Mouse (Mus musculus): ENCODE data around the gene Triap1. TPM values are rescaled to one million over a fixed set of nuclear protein-coding genes. Genes with fewer than 3 reads are reported as not detected.
"Not testable (repeated sequence)": the region's sequence is repeated elsewhere in the genome, so short reads cannot be mapped to it uniquely, and the experiment has no call there.

Gene Triap1
- polyA plus RNA-seq, 1 experiment from 2014 or later = 63.3 TPM

GRCm38 (mm10) chr5:115373441-115374203 is 32.6 kb downstream of the Triap1 start:
- TF ChIP-seq EP300 (optimal IDR thresholded peaks at IDR 0.05) (no peak), CTCF (IDR thresholded peaks at IDR 0.05; ENCODE audit: low read depth) (no peak)
- Histone ChIP-seq H3K36me3 (ENCODE audit: control insufficient read depth, insufficient read depth, low read length) (no peaks in the 10 kb centered on the region), H3K4me2 (replicated peaks; ENCODE audit: low read depth) (peak overlapping the region; percentile 28; the same call in 1 of the 2 replicates), H3K27me3 (ENCODE audit: control insufficient read depth, insufficient read depth, low read length) (no peaks in the 10 kb centered on the region), H3K4me1 (replicated peaks; ENCODE audit: control insufficient read depth, insufficient read depth) (no peaks in the 10 kb centered on the region), H3K4me3 (ENCODE audit: low read depth, low read length) (no peak overlapping the region), H3K27ac (replicated peaks) (no peak overlapping the region), H3K9ac (ENCODE audit: low read length) (0 out of 2 replicates have a peak overlapping the region, but pooled peaks have one; percentile 2), H3K9me3 (ENCODE audit: control insufficient read depth, low read length) (no peaks in the 10 kb centered on the region)
- ATAC-seq (ENCODE audit: low FRiP score, low TSS enrichment) = no peak
- no peak for DNase-seq (ENCODE audit: low spot score)
- WGBS = 32% methylated on average over 26 of the region's 26 CpGs

- no peak overlapping the region for H3K4me3 ChIP-seq (ENCODE audit: low read depth, low read length)
- no peaks in the 10 kb centered on the region for H3K36me3 ChIP-seq (ENCODE audit: control insufficient read depth, insufficient read depth, low read length)
- no peaks in the 10 kb centered on the region for H3K9me3 ChIP-seq (ENCODE audit: control insufficient read depth, low read length)
- H3K4me1 ChIP-seq (replicated peaks; ENCODE audit: control insufficient read depth, insufficient read depth) = no peaks in the 10 kb centered on the region
- no peak for DNase-seq (ENCODE audit: low spot score)
- 30% methylated on average over 11 of the region's 11 CpGs for WGBS
- H3K27me3 ChIP-seq (ENCODE audit: control insufficient read depth, insufficient read depth, low read length) = no peaks in the 10 kb centered on the region
- no peak for ATAC-seq (ENCODE audit: low FRiP score, low TSS enrichment)
- peak overlapping the region; percentile 28; the same call in 1 of the 2 replicates for H3K4me2 ChIP-seq (replicated peaks; ENCODE audit: low read depth)
- H3K9ac ChIP-seq (ENCODE audit: low read length) = 0 out of 2 replicates have a peak overlapping the region, but pooled peaks have one; percentile 2
- no peak overlapping the region for H3K27ac ChIP-seq (replicated peaks)
- TF ChIP-seq CTCF (IDR thresholded peaks at IDR 0.05; ENCODE audit: low read depth) (no peak), EP300 (optimal IDR thresholded peaks at IDR 0.05) (no peak)
Observed at GRCm38 (mm10) chr5:115374204-115374820, 33.3 kb downstream of the Triap1 start.

GRCm38 (mm10) chr5:115375436-115375835 is 34.4 kb downstream of the Triap1 start:
- Histone ChIP-seq H3K36me3 (ENCODE audit: control insufficient read depth, insufficient read depth, low read length) (no peaks in the 10 kb centered on the region), H3K4me3 (ENCODE audit: low read depth, low read length) (no peak overlapping the region), H3K27ac (replicated peaks) (no peak overlapping the region), H3K9me3 (ENCODE audit: control insufficient read depth, low read length) (no peaks in the 10 kb centered on the region), H3K9ac (ENCODE audit: low read length) (no peak overlapping the region), H3K27me3 (ENCODE audit: control insufficient read depth, insufficient read depth, low read length) (no peaks in the 10 kb centered on the region), H3K4me1 (replicated peaks; ENCODE audit: control insufficient read depth, insufficient read depth) (no peaks in the 10 kb centered on the region), H3K4me2 (replicated peaks; ENCODE audit: low read depth) (no peak overlapping the region)
- TF ChIP-seq EP300 (optimal IDR thresholded peaks at IDR 0.05) (no peak), CTCF (IDR thresholded peaks at IDR 0.05; ENCODE audit: low read depth) (peak; percentile 41)
- ATAC-seq (ENCODE audit: low FRiP score, low TSS enrichment) = no peak
- 84% methylated on average over 2 of the region's 2 CpGs for WGBS
- no peak for DNase-seq (ENCODE audit: low spot score)

DNA sequence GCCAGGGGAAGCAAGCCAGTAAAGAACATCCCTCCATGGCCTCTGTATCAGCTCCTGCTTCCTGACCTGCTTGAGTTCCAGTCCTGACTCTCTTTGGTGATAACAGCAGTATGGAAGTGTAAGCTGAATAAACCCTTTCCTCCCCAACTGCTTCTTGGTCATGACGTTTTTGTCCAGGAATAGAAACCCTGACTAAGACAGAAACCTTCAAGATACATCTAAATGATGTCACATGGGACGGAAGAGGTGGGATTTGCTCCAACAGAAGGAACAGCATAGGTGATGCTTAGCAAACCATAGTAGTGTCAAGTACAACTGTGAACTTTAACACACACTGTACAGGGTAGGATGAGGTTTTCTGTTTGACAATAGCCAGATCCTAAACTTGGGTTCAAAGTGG is 37.9 kb downstream of the Triap1 start:
- not testable (repeated sequence) for H3K4me1 ChIP-seq (replicated peaks; ENCODE audit: control insufficient read depth, insufficient read depth); H3K4me2 ChIP-seq (replicated peaks; ENCODE audit: low read depth); H3K9ac ChIP-seq (ENCODE audit: low read length); H3K27me3 ChIP-seq (ENCODE audit: control insufficient read depth, insufficient read depth, low read length); ATAC-seq (ENCODE audit: low FRiP score, low TSS enrichment); H3K36me3 ChIP-seq (ENCODE audit: control insufficient read depth, insufficient read depth, low read length); H3K4me3 ChIP-seq (ENCODE audit: low read depth, low read length); H3K9me3 ChIP-seq (ENCODE audit: control insufficient read depth, low read length); DNase-seq (ENCODE audit: low spot score); H3K27ac ChIP-seq (replicated peaks)
- WGBS = 77% methylated on average over 2 of the region's 2 CpGs

GRCm38 (mm10) chr5:115391935-115392334 is 50.9 kb downstream of the Triap1 start:
- H3K4me2 ChIP-seq (replicated peaks; ENCODE audit: low read depth) = 0 out of 2 replicates have a peak overlapping the region, but pooled peaks have one; percentile 9
- no peaks in the 10 kb centered on the region for H3K4me1 ChIP-seq (replicated peaks; ENCODE audit: control insufficient read depth, insufficient read depth)
- TF ChIP-seq CTCF (IDR thresholded peaks at IDR 0.05; ENCODE audit: low read depth) (no peak), EP300 (optimal IDR thresholded peaks at IDR 0.05) (no peak)
- ATAC-seq (ENCODE audit: low FRiP score, low TSS enrichment) (peak; percentile 39; the same call in 1 of the 2 replicates), DNase-seq (ENCODE audit: low spot score) (peak; percentile 24)
- no peaks in the 10 kb centered on the region for H3K9me3 ChIP-seq (ENCODE audit: control insufficient read depth, low read length)
- H3K27ac ChIP-seq (replicated peaks) = no peak overlapping the region
- no peak overlapping the region for H3K9ac ChIP-seq (ENCODE audit: low read length)
- H3K27me3 ChIP-seq (ENCODE audit: control insufficient read depth, insufficient read depth, low read length) = no peaks in the 10 kb centered on the region
- WGBS = 18% methylated on average over 8 of the region's 9 CpGs
- no peak overlapping the region for H3K4me3 ChIP-seq (ENCODE audit: low read depth, low read length)
- H3K36me3 ChIP-seq (ENCODE audit: control insufficient read depth, insufficient read depth, low read length) = no peaks in the 10 kb centered on the region

- Histone ChIP-seq H3K4me1 (replicated peaks; ENCODE audit: control insufficient read depth, insufficient read depth) (no peaks in the 10 kb centered on the region), H3K9me3 (ENCODE audit: control insufficient read depth, low read length) (no peaks in the 10 kb centered on the region), H3K9ac (ENCODE audit: low read length) (no peak overlapping the region), H3K27ac (replicated peaks) (no peak overlapping the region), H3K36me3 (ENCODE audit: control insufficient read depth, insufficient read depth, low read length) (no peaks in the 10 kb centered on the region), H3K4me2 (replicated peaks; ENCODE audit: low read depth) (no peak overlapping the region), H3K4me3 (ENCODE audit: low read depth, low read length) (no peak overlapping the region), H3K27me3 (ENCODE audit: control insufficient read depth, insufficient read depth, low read length) (no peaks in the 10 kb centered on the region)
- DNase-seq (ENCODE audit: low spot score) = no peak
- 84% methylated on average over 1 of the region's 1 CpGs for WGBS
- TF ChIP-seq CTCF (IDR thresholded peaks at IDR 0.05; ENCODE audit: low read depth) = no peak
- TF ChIP-seq EP300 (optimal IDR thresholded peaks at IDR 0.05) = no peak
- no peak for ATAC-seq (ENCODE audit: low FRiP score, low TSS enrichment)
Observed at GRCm38 (mm10) chr5:115392969-115393368, 51.9 kb downstream of the Triap1 start.

Other genes starting within 250 kb of the Triap1 start
- gene Gm10401, start 242.9 kb upstream of the Triap1 start, polyA plus RNA-seq (2015; fragmentation: Nextera tagmentation; extraction: Ambion mirVana) = 17.9 and 22.2 TPM in 2 replicates
- gene Acads, start 221.9 kb upstream of the Triap1 start, polyA plus RNA-seq (2015; fragmentation: Nextera tagmentation; extraction: Ambion mirVana) = 70.6 and 73.8 TPM in 2 replicates
- 12.7 and 12.9 TPM in 2 replicates for gene Unc119b, start 206.2 kb upstream of the Triap1 start, polyA plus RNA-seq (2015; fragmentation: Nextera tagmentation; extraction: Ambion mirVana)
- 30.4 and 34.0 TPM in 2 replicates for gene Mlec, start 183.0 kb upstream of the Triap1 start, polyA plus RNA-seq (2015; fragmentation: Nextera tagmentation; extraction: Ambion mirVana)
- gene Cabp1, start 146.8 kb upstream of the Triap1 start, polyA plus RNA-seq (2015; fragmentation: Nextera tagmentation; extraction: Ambion mirVana) = 0.44 and 0.67 TPM in 2 replicates
- gene Pop5, start 105.4 kb upstream of the Triap1 start, polyA plus RNA-seq (2015; fragmentation: Nextera tagmentation; extraction: Ambion mirVana) = 83.9 and 85.3 TPM in 2 replicates
- 84.0 and 93.0 TPM in 2 replicates for gene Rnf10, start 68.3 kb upstream of the Triap1 start, polyA plus RNA-seq (2015; fragmentation: Nextera tagmentation; extraction: Ambion mirVana)
- 32.6 and 32.9 TPM in 2 replicates for gene Coq5, start 61.6 kb upstream of the Triap1 start, polyA plus RNA-seq (2015; fragmentation: Nextera tagmentation; extraction: Ambion mirVana)
- gene Dynll1, start 40.2 kb upstream of the Triap1 start, polyA plus RNA-seq (2015; fragmentation: Nextera tagmentation; extraction: Ambion mirVana) = 1,661 and 1,792 TPM in 2 replicates
- 121 and 129 TPM in 2 replicates for gene Srsf9, start 14.0 kb upstream of the Triap1 start, polyA plus RNA-seq (2015; fragmentation: Nextera tagmentation; extraction: Ambion mirVana)
- gene Gatc, start within 50 bp of the Triap1 start, polyA plus RNA-seq (2015; fragmentation: Nextera tagmentation; extraction: Ambion mirVana) = 12.9 and 14.7 TPM in 2 replicates
- gene Cox6a1, start 7.8 kb downstream of the Triap1 start, polyA plus RNA-seq (2015; fragmentation: Nextera tagmentation; extraction: Ambion mirVana) = 1,431 and 1,574 TPM in 2 replicates
- gene Msi1, start 88.4 kb downstream of the Triap1 start, polyA plus RNA-seq (2015; fragmentation: Nextera tagmentation; extraction: Ambion mirVana) = 3.2 and 3.6 TPM in 2 replicates
- 464 and 489 TPM in 2 replicates for gene Pla2g1b, start 125.0 kb downstream of the Triap1 start, polyA plus RNA-seq (2015; fragmentation: Nextera tagmentation; extraction: Ambion mirVana)
- 10.1 and 11.5 TPM in 2 replicates for gene Sirt4, start 143.5 kb downstream of the Triap1 start, polyA plus RNA-seq (2015; fragmentation: Nextera tagmentation; extraction: Ambion mirVana)
- gene Pxn, start 165.5 kb downstream of the Triap1 start, polyA plus RNA-seq (2015; fragmentation: Nextera tagmentation; extraction: Ambion mirVana) = 21.1 and 25.8 TPM in 2 replicates
- gene Rplp0, start 218.2 kb downstream of the Triap1 start, polyA plus RNA-seq (2015; fragmentation: Nextera tagmentation; extraction: Ambion mirVana) = 1,317 and 1,335 TPM in 2 replicates
- 11.2 and 11.7 TPM in 2 replicates for gene Gcn1l1, start 224.0 kb downstream of the Triap1 start, polyA plus RNA-seq (2015; fragmentation: Nextera tagmentation; extraction: Ambion mirVana)